Mouse (Mus musculus): ENCODE measurements at regions not wholly inside any gene's neighbourhood (a gene's known extent, or its start where the extent isn't known, plus 50 kb on each side); places are given as distances from the start of the nearest gene placed in this dataset.

GRCm38 (mm10) chr2:45351529-45352133 lies 234.4 kb upstream of the Zeb2 start:
- H3K4me1 ChIP-seq (replicated peaks), result no peaks in the 10 kb centered on the region
- no peaks in the 10 kb centered on the region for H3K9me3 ChIP-seq
- H3K4me2 ChIP-seq, result no peak overlapping the region
- 69% methylated on average over 1 of the region's 1 CpGs for WGBS
- no peaks in the 10 kb centered on the region for H3K27me3 ChIP-seq
- H3K36me3 ChIP-seq, result no peaks in the 10 kb centered on the region
- H3K27ac ChIP-seq, result no peak overlapping the region
- no peak overlapping the region for H3K9ac ChIP-seq (replicated peaks)
- no peak for ATAC-seq (ENCODE audit: insufficient number of reproducible peaks, insufficient read depth, low FRiP score, low TSS enrichment, low read depth)
- no peak overlapping the region for H3K4me3 ChIP-seq (replicated peaks)

GRCm38 (mm10) chr2:45346358-45346757 lies 229.2 kb upstream of the Zeb2 start:
- no peak for ATAC-seq (ENCODE audit: insufficient number of reproducible peaks, insufficient read depth, low FRiP score, low TSS enrichment, low read depth)

GRCm38 (mm10) chr2:45339866-45340265 lies 222.7 kb upstream of the Zeb2 start:
- H3K4me1 ChIP-seq (replicated peaks), result no peaks in the 10 kb centered on the region
- H3K27me3 ChIP-seq, result no peaks in the 10 kb centered on the region
- H3K27ac ChIP-seq, result no peak overlapping the region
- no peaks in the 10 kb centered on the region for H3K36me3 ChIP-seq
- H3K4me2 ChIP-seq, result no peak overlapping the region
- peaks cover 5% of the 10 kb centered on the region; the same call in 1 of the 2 replicates for H3K9me3 ChIP-seq
- H3K9ac ChIP-seq (replicated peaks), result no peak overlapping the region
- no peak overlapping the region for H3K4me3 ChIP-seq (replicated peaks)
- 69% methylated on average over 1 of the region's 1 CpGs for WGBS
- ATAC-seq (ENCODE audit: insufficient number of reproducible peaks, insufficient read depth, low FRiP score, low TSS enrichment, low read depth), result no peak

More at GRCm38 (mm10) chr2:45346358-45346757, 229.2 kb upstream of the Zeb2 start:
- no peak overlapping the region for H3K4me2 ChIP-seq
- 78% methylated on average over 5 of the region's 5 CpGs for WGBS
- H3K9ac ChIP-seq (replicated peaks), result no peak overlapping the region
- H3K27me3 ChIP-seq, result no peaks in the 10 kb centered on the region
- H3K9me3 ChIP-seq, result no peaks in the 10 kb centered on the region
- H3K36me3 ChIP-seq, result no peaks in the 10 kb centered on the region
- H3K4me1 ChIP-seq (replicated peaks), result no peaks in the 10 kb centered on the region
- H3K4me3 ChIP-seq (replicated peaks), result no peak overlapping the region
- H3K27ac ChIP-seq, result no peak overlapping the region

- no peaks in the 10 kb centered on the region for H3K36me3 ChIP-seq
- no peak overlapping the region for H3K9ac ChIP-seq (replicated peaks)
- ATAC-seq (ENCODE audit: insufficient number of reproducible peaks, insufficient read depth, low FRiP score, low TSS enrichment, low read depth), result no peak
- no peak overlapping the region for H3K4me3 ChIP-seq (replicated peaks)
- H3K9me3 ChIP-seq, result peaks cover 5% of the 10 kb centered on the region; the same call in 1 of the 2 replicates
- H3K27me3 ChIP-seq, result no peaks in the 10 kb centered on the region
- no peaks in the 10 kb centered on the region for H3K4me1 ChIP-seq (replicated peaks)
- no peak overlapping the region for H3K27ac ChIP-seq
- H3K4me2 ChIP-seq, result no peak overlapping the region
Measured at GRCm38 (mm10) chr2:45338809-45339208, 221.6 kb upstream of the Zeb2 start.

- Histone ChIP-seq H3K27me3 (no peaks in the 10 kb centered on the region), H3K36me3 (no peaks in the 10 kb centered on the region), H3K4me1 (replicated peaks) (no peaks in the 10 kb centered on the region), H3K9ac (replicated peaks) (no peak overlapping the region), H3K9me3 (no peaks in the 10 kb centered on the region), H3K4me2 (no peak overlapping the region), H3K4me3 (replicated peaks) (no peak overlapping the region), H3K27ac (no peak overlapping the region)
- ATAC-seq (ENCODE audit: insufficient number of reproducible peaks, insufficient read depth, low FRiP score, low TSS enrichment, low read depth), result no peak
- WGBS, result 87% methylated on average over 4 of the region's 4 CpGs
Measured at GRCm38 (mm10) chr2:45316945-45317565, 199.9 kb upstream of the Zeb2 start.

GRCm38 (mm10) chr2:45287530-45288009 lies 170.4 kb upstream of the Zeb2 start:
- Histone ChIP-seq H3K9me3 (no peaks in the 10 kb centered on the region), H3K9ac (replicated peaks) (no peak overlapping the region), H3K27me3 (no peaks in the 10 kb centered on the region), H3K4me3 (replicated peaks) (no peak overlapping the region), H3K4me1 (replicated peaks) (peaks cover 7% of the 10 kb centered on the region), H3K36me3 (no peaks in the 10 kb centered on the region), H3K4me2 (no peak overlapping the region), H3K27ac (no peak overlapping the region)
- ATAC-seq (ENCODE audit: insufficient number of reproducible peaks, insufficient read depth, low FRiP score, low TSS enrichment, low read depth), result no peak
- 17% methylated on average over 7 of the region's 7 CpGs for WGBS

GRCm38 (mm10) chr2:45283811-45284210 lies 166.6 kb upstream of the Zeb2 start:
- Histone ChIP-seq H3K9me3 (no peaks in the 10 kb centered on the region), H3K36me3 (no peaks in the 10 kb centered on the region), H3K4me2 (no peak overlapping the region), H3K4me3 (replicated peaks) (no peak overlapping the region), H3K9ac (replicated peaks) (no peak overlapping the region), H3K27ac (no peak overlapping the region), H3K4me1 (replicated peaks) (peaks cover 7% of the 10 kb centered on the region), H3K27me3 (no peaks in the 10 kb centered on the region; the same call in 1 of the 2 replicates)
- no peak for ATAC-seq (ENCODE audit: insufficient number of reproducible peaks, insufficient read depth, low FRiP score, low TSS enrichment, low read depth)

- Histone ChIP-seq H3K4me2 (no peak overlapping the region), H3K4me1 (replicated peaks) (no peaks in the 10 kb centered on the region), H3K27me3 (no peaks in the 10 kb centered on the region; the same call in 1 of the 2 replicates), H3K4me3 (replicated peaks) (no peak overlapping the region), H3K9me3 (no peaks in the 10 kb centered on the region), H3K27ac (no peak overlapping the region), H3K9ac (replicated peaks) (no peak overlapping the region), H3K36me3 (no peaks in the 10 kb centered on the region)
- no peak for ATAC-seq (ENCODE audit: insufficient number of reproducible peaks, insufficient read depth, low FRiP score, low TSS enrichment, low read depth)
- 70% methylated on average over 4 of the region's 4 CpGs for WGBS
Measured at GRCm38 (mm10) chr2:45279490-45279889, 162.3 kb upstream of the Zeb2 start.

- H3K4me3 ChIP-seq (replicated peaks), result no peak overlapping the region
- H3K9me3 ChIP-seq, result no peaks in the 10 kb centered on the region
- no peaks in the 10 kb centered on the region; the same call in 1 of the 2 replicates for H3K27me3 ChIP-seq
- no peaks in the 10 kb centered on the region for H3K36me3 ChIP-seq
- H3K9ac ChIP-seq (replicated peaks), result no peak overlapping the region
- H3K4me2 ChIP-seq, result no peak overlapping the region
- H3K4me1 ChIP-seq (replicated peaks), result no peaks in the 10 kb centered on the region
- ATAC-seq (ENCODE audit: insufficient number of reproducible peaks, insufficient read depth, low FRiP score, low TSS enrichment, low read depth), result no peak
- H3K27ac ChIP-seq, result no peak overlapping the region
- 91% methylated on average over 2 of the region's 2 CpGs for WGBS
Measured at GRCm38 (mm10) chr2:45277602-45278001, 160.4 kb upstream of the Zeb2 start.

- 84% methylated on average over 1 of the region's 1 CpGs for WGBS
- ATAC-seq (ENCODE audit: insufficient number of reproducible peaks, insufficient read depth, low FRiP score, low TSS enrichment, low read depth), result no peak
- no peaks in the 10 kb centered on the region for H3K9me3 ChIP-seq
- H3K27me3 ChIP-seq, result no peaks in the 10 kb centered on the region; the same call in 1 of the 2 replicates
- no peaks in the 10 kb centered on the region for H3K36me3 ChIP-seq
- no peak overlapping the region for H3K4me3 ChIP-seq (replicated peaks)
- H3K9ac ChIP-seq (replicated peaks), result no peak overlapping the region
- no peaks in the 10 kb centered on the region for H3K4me1 ChIP-seq (replicated peaks)
- H3K4me2 ChIP-seq, result no peak overlapping the region
- no peak overlapping the region for H3K27ac ChIP-seq
Measured at GRCm38 (mm10) chr2:45276703-45277102, 159.5 kb upstream of the Zeb2 start.

GRCm38 (mm10) chr2:45270035-45270434 lies 152.8 kb upstream of the Zeb2 start:
- H3K36me3 ChIP-seq, result no peaks in the 10 kb centered on the region
- no peak overlapping the region for H3K4me3 ChIP-seq (replicated peaks)
- H3K4me2 ChIP-seq, result no peak overlapping the region
- 86% methylated on average over 2 of the region's 2 CpGs for WGBS
- H3K27me3 ChIP-seq, result no peaks in the 10 kb centered on the region
- H3K27ac ChIP-seq, result no peak overlapping the region
- ATAC-seq (ENCODE audit: insufficient number of reproducible peaks, insufficient read depth, low FRiP score, low TSS enrichment, low read depth), result no peak
- H3K4me1 ChIP-seq (replicated peaks), result no peaks in the 10 kb centered on the region
- H3K9ac ChIP-seq (replicated peaks), result no peak overlapping the region
- no peaks in the 10 kb centered on the region for H3K9me3 ChIP-seq

- Histone ChIP-seq H3K27me3 (no peaks in the 10 kb centered on the region), H3K4me1 (replicated peaks) (no peaks in the 10 kb centered on the region), H3K9ac (replicated peaks) (no peak overlapping the region), H3K27ac (no peak overlapping the region), H3K4me3 (replicated peaks) (no peak overlapping the region), H3K4me2 (no peak overlapping the region), H3K9me3 (no peaks in the 10 kb centered on the region), H3K36me3 (no peaks in the 10 kb centered on the region)
- ATAC-seq (ENCODE audit: insufficient number of reproducible peaks, insufficient read depth, low FRiP score, low TSS enrichment, low read depth), result no peak
- WGBS, result 48% methylated on average over 2 of the region's 2 CpGs
Measured at GRCm38 (mm10) chr2:45265819-45266218, 148.6 kb upstream of the Zeb2 start.

All from limb, embryonic 12.5 days (tissue).